Mouse (Mus musculus) lung, adult 18-20 months (tissue): ENCODE measurements around the gene Lpcat3.

Experiments used
- DNase-seq, 2 experiments: peaks; one replicate each; pipeline ENCODE4 v3.0.0; 2022; ENCODE audit warnings: mixed read lengths in 2 of 2

Lpcat3 gene

DNA sequence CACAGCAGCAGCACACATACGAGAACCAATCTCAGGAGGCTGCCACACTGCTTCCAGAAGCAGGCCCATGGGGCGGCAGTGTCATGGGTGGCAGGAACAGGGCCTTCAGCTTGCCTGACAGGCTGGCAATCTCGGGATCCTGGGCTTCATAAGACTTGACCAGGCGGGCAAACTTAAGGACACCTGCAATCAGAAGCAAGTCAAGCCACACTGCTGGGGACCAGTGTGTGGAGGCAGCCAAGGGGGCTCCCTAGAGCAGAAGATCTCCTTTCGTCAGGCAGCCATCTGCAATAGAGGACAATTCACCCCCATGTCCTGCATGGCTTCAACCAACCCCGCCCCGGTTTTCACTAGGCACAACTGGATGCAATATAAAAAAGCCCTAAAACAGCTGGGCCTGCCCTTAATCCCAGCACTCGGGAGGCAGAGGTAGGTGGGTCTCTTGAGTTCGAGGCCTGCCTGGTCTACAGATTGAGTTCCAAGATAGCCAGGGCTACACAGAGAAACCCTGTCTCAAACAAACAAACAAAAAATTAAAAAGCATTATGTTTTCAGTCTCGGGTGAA lies 76.5 kb downstream of the Lpcat3 start:
- no peak for DNase-seq

DNA sequence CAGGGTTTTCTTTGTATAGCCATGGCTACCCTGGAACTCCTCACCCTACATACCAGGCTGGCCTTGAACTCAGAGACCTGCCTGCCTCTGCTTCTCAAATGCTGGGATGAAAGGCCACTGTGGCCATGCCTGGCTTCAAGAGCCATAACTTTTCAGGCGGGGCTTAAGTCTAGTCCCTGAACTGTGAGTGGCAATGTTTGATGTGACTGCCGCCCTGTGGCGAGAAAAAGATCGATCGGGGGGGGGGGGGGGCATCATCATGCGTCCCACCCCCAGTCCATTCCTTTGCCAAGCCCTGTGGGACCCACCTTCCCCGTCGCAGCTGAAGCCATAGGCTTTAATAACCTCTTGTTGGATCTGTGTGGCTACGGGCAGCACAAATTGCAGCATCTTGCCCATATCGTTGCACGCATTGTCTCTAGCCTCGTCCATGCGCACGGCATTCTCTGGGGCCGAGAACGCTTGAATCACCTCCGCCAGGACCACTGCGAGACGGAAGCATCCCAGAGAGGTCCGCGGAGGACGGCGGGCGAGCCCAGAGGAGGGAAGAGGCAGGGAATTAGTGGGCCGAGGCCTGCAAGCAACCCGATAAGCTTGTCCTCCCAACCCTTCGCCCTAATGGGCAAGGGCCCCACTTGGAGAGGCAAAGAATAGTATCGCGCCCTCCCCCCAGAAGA lies 77.5 kb downstream of the Lpcat3 start:
- DNase-seq = peak; percentile 62

DNA sequence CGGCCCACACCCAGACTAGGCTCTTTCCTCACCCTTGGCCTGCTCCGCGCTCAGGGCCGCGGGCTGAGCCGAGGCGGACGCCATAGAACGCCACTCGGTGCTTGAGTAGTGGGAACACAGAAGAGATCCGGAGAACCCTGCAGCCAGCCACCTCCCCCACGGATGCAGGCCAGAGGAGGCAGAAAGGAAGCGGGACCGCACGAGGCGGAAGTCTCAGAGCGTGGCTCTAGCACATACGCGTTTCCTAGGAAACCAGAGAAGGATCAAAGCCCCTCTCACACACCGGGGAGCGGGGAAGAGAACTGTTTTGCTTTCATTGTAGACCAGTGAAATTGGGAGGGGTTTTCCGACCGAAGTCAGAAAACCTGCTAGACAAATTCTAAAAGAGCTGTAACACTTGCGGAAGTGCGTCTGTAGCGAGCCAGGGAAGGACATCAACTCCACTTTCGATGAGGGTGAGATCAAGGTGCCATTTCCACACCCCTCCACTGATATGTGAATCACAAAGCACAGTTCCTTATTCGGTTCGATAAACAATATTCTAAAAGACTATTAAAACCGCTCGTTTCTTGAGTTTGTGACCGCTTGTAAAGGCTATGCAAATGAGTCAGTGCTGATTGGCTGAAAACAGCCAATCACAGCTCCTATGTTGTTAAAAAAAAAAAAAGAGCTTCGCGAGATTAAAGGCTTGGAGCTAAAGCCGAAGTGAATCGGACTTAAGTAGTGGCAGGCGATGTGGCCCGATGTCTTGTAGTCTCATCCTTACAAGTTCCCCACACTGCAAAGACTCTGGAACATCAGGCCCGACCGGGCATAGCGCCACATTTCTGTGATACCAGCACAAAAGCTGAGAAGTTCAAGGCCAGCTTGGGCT lies 78.3 kb downstream of the Lpcat3 start, which contains the start of gene Grcc10:
TSS of gene Grcc10 (minus strand) at position 487 of the 874 bp plus-strand sequence.
- peak; percentile 89 to 90 for DNase-seq

DNA sequence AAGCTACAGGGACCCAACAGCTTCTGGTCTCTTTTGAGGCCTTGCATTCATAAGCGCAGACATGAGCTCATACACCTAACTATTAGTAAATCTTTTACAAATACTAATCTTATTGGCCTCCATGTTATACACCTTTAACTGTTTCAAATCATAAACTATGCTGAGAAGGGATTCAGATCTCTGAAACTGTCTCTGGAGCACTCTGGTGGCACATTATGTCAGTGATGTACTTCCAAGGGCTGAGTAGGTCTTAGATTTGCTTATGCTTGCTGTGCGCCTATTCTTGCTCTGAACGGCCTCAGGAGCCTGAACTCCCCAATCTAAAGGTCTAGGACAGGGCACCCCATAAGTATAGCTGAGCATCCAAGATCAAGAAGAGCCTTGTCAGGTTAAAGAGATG lies 79.0 kb downstream of the Lpcat3 start:
- DNase-seq = no peak

- DNase-seq = no peak
Measured at GRCm38 (mm10) chr6:124742839-124743514, 80.2 kb downstream of the Lpcat3 start.

- no peak for DNase-seq
Measured at GRCm38 (mm10) chr6:124743647-124744046, 80.8 kb downstream of the Lpcat3 start.

DNA sequence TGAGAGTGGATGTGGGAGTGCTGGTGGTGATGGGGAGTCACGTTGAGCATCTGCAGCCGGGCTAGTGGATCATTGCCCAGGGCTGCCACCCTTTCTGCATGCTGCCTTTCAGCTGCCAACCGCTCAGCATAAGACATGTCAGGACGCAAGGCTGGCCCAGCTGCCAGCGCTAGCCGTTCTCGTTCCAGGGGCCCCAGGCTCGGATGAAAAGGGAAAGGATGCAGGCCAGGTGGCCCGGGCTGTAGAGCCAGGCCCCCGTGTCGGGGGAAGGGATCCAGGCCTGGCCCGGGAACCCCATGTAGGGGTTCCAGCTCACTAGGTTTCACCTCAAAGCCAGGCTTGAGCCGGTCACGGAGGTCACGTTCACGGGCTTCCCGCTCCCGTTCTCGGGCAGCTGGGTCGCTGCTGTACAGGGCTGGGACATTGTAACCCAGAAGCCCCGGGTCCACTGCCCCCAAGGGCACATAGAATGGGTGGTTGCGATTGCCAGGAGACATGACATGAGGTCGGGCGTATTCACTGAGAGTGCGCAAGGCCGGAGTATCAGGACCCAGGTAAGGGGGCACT lies 82.0 kb downstream of the Lpcat3 start:
- DNase-seq = no peak

- peak; percentile 92 to 94 for DNase-seq
Measured at GRCm38 (mm10) chr6:124745490-124746295, 82.9 kb downstream of the Lpcat3 start.

- DNase-seq = no peak
Measured at GRCm38 (mm10) chr6:124746296-124746605, 83.4 kb downstream of the Lpcat3 start.

- no peak for DNase-seq
Measured at GRCm38 (mm10) chr6:124746654-124747632, 84.1 kb downstream of the Lpcat3 start.

DNA sequence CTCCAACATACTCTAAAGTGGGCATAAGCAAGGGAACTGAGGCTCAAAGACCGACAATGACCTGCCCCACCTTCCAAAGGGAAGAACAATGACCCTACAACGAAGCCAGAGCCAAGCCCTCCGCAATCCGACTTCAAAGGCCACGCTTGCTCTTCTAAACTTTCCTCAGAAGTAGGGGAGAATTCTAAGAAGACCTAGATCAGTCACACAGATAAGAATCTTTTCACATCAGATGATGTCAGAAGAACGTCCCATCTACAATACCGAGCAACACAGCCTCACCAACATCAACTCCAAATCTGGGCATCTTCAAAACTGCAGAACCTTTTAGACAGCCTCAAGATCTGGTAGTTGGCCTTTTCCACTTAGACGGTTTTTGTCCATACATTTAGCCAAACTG lies 87.6 kb downstream of the Lpcat3 start:
- no peak for DNase-seq

- no peak for DNase-seq
Measured at GRCm38 (mm10) chr6:124753861-124754260, 91.0 kb downstream of the Lpcat3 start.
